ENCODE assay signal across 15 mouse cellular contexts in genomic region chr4:117291696-117292095, GRCm38 (mm10). TPM values are rescaled to one million over a fixed set of nuclear protein-coding genes. Genes with fewer than 3 reads are reported as not detected.
"Had no signal": no experiment of that assay in that cellular context is flagged by ENCODE, and none has a peak within 500 bp of the region (broad histone marks: within the 10 kb centered on the region; RNA-seq: fewer than 3 reads in every experiment).

No protein-coding gene starts in this region.

- DNase-seq: lung, adult 18-20 months; lung, embryonic 14.5 days; lung, postnatal 10 days; lung, postnatal 4 days; midbrain, embryonic 14.5 days; retina, postnatal 1 day; right cerebral cortex, adult 18-20 months; right cerebral cortex, postnatal 25 days; right cerebral cortex, postnatal 4 days; spleen, adult 18-20 months; thymus, adult 2 months; thymus, postnatal 25 days; thymus, postnatal 4 days had no signal

RNA-seq across cellular contexts. Expression of gene Armh1, which starts 39.8 kb away (rescaled TPM):
- total RNA-seq: megakaryocyte, adult 5-6 weeks; megakaryocyte-erythroid progenitor cell, adult 5-6 weeks had no signal

RNA-seq across cellular contexts. Expression of gene Tmem53, which starts 39.9 kb away (rescaled TPM):
- total RNA-seq: megakaryocyte-erythroid progenitor cell, adult 5-6 weeks had no signal
